Mouse (Mus musculus) ES-Bruce4 (cell line): ENCODE data around the gene Trhr2. TPM values are rescaled to one million over a fixed set of nuclear protein-coding genes. Genes with fewer than 3 reads are reported as not detected.

Experiments used
- H3K27ac ChIP-seq: 2 replicates; pipeline ENCODE4 v1.5.1; 2012; ENCODE audit warnings: low read length, inconsistent platforms; ENCODE audit not compliant: insufficient read depth
- H3K27me3 ChIP-seq: 2 replicates; pipeline ENCODE4 v1.6.1; 2012; ENCODE audit warnings: mild to moderate bottlenecking, low read length, inconsistent platforms; ENCODE audit not compliant: control insufficient read depth, poor library complexity, insufficient read depth, severe bottlenecking
- H3K36me3 ChIP-seq: 2 replicates; pipeline ENCODE4 v1.6.1; 2012; ENCODE audit warnings: inconsistent platforms, mild to moderate bottlenecking, low read length, moderate library complexity; ENCODE audit not compliant: control insufficient read depth, poor library complexity, insufficient read depth, severe bottlenecking
- H3K4me1 ChIP-seq: one replicate; pipeline ENCODE4 v1.8.1; 2011; ENCODE audit warnings: low read length; ENCODE audit not compliant: control insufficient read depth, insufficient read depth
- H3K4me3 ChIP-seq: 2 replicates; pipeline ENCODE4 v1.5.1; 2011; ENCODE audit warnings: low read depth, mild to moderate bottlenecking, low read length
- H3K9ac ChIP-seq: 2 replicates; pipeline ENCODE4 v1.6.1; 2012; ENCODE audit warnings: low read depth, mild to moderate bottlenecking, inconsistent platforms; ENCODE audit not compliant: poor library complexity, severe bottlenecking
- H3K9me3 ChIP-seq: replicated peaks from 2 replicates; pipeline ENCODE4 v1.6.1; 2012; ENCODE audit warnings: mild to moderate bottlenecking, low read length, inconsistent platforms; ENCODE audit not compliant: control insufficient read depth, poor library complexity, insufficient read depth, severe bottlenecking
- CTCF ChIP-seq: IDR thresholded peaks from one replicate; pipeline ENCODE4 v1.8.1; 2011; ENCODE audit warnings: low read depth, low read length
- EP300 ChIP-seq: IDR thresholded peaks from 2 replicates; pipeline ENCODE4 v1.6.1; 2011; ENCODE audit warnings: low read depth, low read length; ENCODE audit not compliant: insufficient read depth
- POLR2A ChIP-seq: IDR thresholded peaks from one replicate; pipeline ENCODE4 v1.8.1; 2011; ENCODE audit warnings: low read length; ENCODE audit not compliant: insufficient read depth
- polyA plus RNA-seq: library from polyadenylated mRNA; stranded (reverse); fragments of >200 nt; gene quantifications from 2 replicates; pipeline ENCODE4 v1.2.4, GENCODE M21; 2011; ENCODE audit warnings: low read depth; ENCODE audit not compliant: missing spikeins, insufficient read depth, insufficient read length

Trhr2 gene
- not detected in 2 replicates for polyA plus RNA-seq

- no peaks in the 10 kb centered on the region for H3K9me3 ChIP-seq
- no peak within 1 kb of the TSS for H3K27ac ChIP-seq
- H3K27me3 ChIP-seq, result no peaks in the 10 kb centered on the region
- H3K4me1 ChIP-seq, result no peaks in the 10 kb centered on the region
- no peak within 1 kb of the TSS for H3K4me3 ChIP-seq
- no peak within 1 kb of the TSS for H3K9ac ChIP-seq
- H3K36me3 ChIP-seq, result no peaks in the 10 kb centered on the region
- TF ChIP-seq CTCF (no peak), EP300 (no peak), POLR2A (no peak)
Observed at GRCm38 (mm10) chr8:122360696-122361416, at the start of gene Trhr2. TSS of gene Trhr2 (minus strand) at chr8:122360746.

GRCm38 (mm10) chr8:122407678-122408077 is 47.1 kb upstream of the Trhr2 start:
- TF ChIP-seq POLR2A (no peak), CTCF (no peak), EP300 (no peak)
- Histone ChIP-seq H3K4me1 (no peaks in the 10 kb centered on the region), H3K36me3 (peaks cover 81% of the 10 kb centered on the region)

GRCm38 (mm10) chr8:122405146-122405805 is 44.7 kb upstream of the Trhr2 start:
- Histone ChIP-seq H3K9me3 (no peaks in the 10 kb centered on the region), H3K27me3 (no peaks in the 10 kb centered on the region), H3K4me1 (no peaks in the 10 kb centered on the region), H3K9ac (no peak overlapping the region), H3K36me3 (peaks cover 79% of the 10 kb centered on the region), H3K27ac (no peak overlapping the region), H3K4me3 (no peak overlapping the region)
- TF ChIP-seq EP300 (no peak), POLR2A (no peak), CTCF (no peak)

More at GRCm38 (mm10) chr8:122407678-122408077, 47.1 kb upstream of the Trhr2 start:
- no peak overlapping the region for H3K9ac ChIP-seq
- H3K4me3 ChIP-seq, result no peak overlapping the region
- no peaks in the 10 kb centered on the region for H3K27me3 ChIP-seq
- no peaks in the 10 kb centered on the region for H3K9me3 ChIP-seq
- H3K27ac ChIP-seq, result no peak overlapping the region

- Histone ChIP-seq H3K27me3 (no peaks in the 10 kb centered on the region), H3K9ac (no peak overlapping the region), H3K4me3 (no peak overlapping the region), H3K27ac (no peak overlapping the region), H3K9me3 (no peaks in the 10 kb centered on the region), H3K4me1 (no peaks in the 10 kb centered on the region), H3K36me3 (peaks cover 74% of the 10 kb centered on the region)
- TF ChIP-seq EP300 (no peak), CTCF (no peak), POLR2A (no peak)
Observed at GRCm38 (mm10) chr8:122398186-122398585, 37.6 kb upstream of the Trhr2 start.

GRCm38 (mm10) chr8:122395291-122395690 is 34.7 kb upstream of the Trhr2 start:
- Histone ChIP-seq H3K9me3 (no peaks in the 10 kb centered on the region), H3K27ac (no peak overlapping the region), H3K27me3 (no peaks in the 10 kb centered on the region), H3K9ac (no peak overlapping the region), H3K4me3 (no peak overlapping the region), H3K4me1 (no peaks in the 10 kb centered on the region), H3K36me3 (peaks cover 62% of the 10 kb centered on the region)
- TF ChIP-seq CTCF, result no peak
- no peak for TF ChIP-seq POLR2A
- TF ChIP-seq EP300, result no peak

- Histone ChIP-seq H3K27ac (no peak overlapping the region), H3K36me3 (peaks cover 60% of the 10 kb centered on the region), H3K4me3 (no peak overlapping the region), H3K27me3 (no peaks in the 10 kb centered on the region), H3K9me3 (no peaks in the 10 kb centered on the region), H3K9ac (no peak overlapping the region), H3K4me1 (no peaks in the 10 kb centered on the region)
- no peak for TF ChIP-seq CTCF
- no peak for TF ChIP-seq POLR2A
- TF ChIP-seq EP300, result no peak
Observed at GRCm38 (mm10) chr8:122393717-122394116, 33.2 kb upstream of the Trhr2 start.
